Mouse (Mus musculus) embryonic stem cell, embryonic (primary cell): Measurements from ENCODE around the gene Eif5.

Source experiments
- CTCF ChIA-PET, 4 experiments: fragments of 300-600 bp in 2 of 4; fragments of 350-600 bp in 2 of 4; sonication (Branson Sonifier 250); formaldehyde crosslinking; loops; one replicate each; lab custom pipeline; 2022; ENCODE audit warnings: inconsistent platforms in 2 of 4; lab: Charles Lee
- POLR2A ChIA-PET, 4 experiments: fragments of 300-600 bp in 2 of 4; fragments of 350-600 bp in 2 of 4; sonication (Branson Sonifier 250); formaldehyde crosslinking; loops; one replicate each; lab custom pipeline; 2022; ENCODE audit warnings: antibody characterized with exemption in 4 of 4, inconsistent platforms in 1 of 4; lab: Charles Lee

The Eif5 gene

DNA sequence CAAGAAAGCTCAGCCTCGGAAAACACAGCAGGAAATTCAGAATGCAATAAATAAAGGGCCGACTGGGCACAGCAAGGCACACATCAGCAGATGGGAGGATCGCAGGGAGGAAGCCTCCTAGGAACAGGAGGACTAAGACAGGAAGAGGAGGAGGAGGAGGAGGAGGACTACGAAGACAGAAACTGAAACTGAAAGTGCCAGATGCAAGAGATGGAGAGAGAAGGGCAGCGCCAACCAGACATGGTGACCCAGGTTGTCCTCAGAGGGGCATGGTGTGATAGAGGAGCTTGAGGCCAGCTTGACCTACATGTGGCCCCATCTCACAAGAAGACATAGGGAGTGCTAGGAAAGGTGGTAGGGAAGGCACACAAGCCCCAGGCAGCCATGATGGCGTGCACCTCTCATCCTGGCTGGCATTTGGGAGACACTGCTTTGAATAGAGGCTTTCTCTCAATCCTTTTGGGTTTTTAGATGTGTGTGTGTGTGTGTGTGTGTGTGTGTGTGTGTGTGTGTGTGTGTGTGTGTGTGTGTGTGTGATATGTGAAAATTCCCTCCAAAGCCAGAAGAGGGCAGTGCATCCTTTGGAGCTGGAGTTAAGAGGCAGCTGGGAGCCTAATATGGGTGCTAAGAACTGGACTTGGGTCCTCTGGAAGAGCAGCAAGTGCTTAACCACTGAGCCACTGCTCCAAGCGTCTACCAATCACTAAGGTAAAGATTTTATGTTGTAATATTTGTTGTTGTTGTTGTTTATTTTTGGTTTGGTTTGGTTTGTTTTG lies 22.8 kb upstream of the Eif5 start:
- POLR2A ChIA-PET, result interaction anchor here in 3 of 4 experiments (0.6 to 4.8 kb wide), 10 partner anchors 10 to 212 kb away, joined by 3 to 29 read pairs (median 4); partner anchors contain the start of gene Eif5 (in 2 of the 3)

DNA sequence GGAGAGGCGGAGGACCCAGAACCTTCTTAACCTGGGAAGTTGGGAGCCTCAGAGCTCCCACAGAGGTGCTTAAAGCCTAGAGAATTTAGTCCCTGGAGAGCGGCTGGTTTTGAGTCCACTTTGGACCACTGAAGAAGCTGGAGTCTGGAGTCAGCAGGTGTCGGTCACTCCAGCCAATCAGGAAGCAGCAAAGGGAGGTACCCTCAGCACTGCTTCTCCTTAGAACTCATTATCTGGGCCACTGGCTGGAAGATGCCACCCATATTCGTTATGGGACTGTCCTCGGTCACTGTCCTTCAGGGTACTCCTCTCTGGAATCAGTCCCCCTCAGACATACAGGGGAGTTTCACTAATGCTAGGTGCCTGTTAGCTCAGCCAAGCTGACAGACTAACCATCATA lies 21.9 kb upstream of the Eif5 start:
- POLR2A ChIA-PET, result interaction anchor here in 3 of 4 experiments (0.6 to 2.0 kb wide), 6 partner anchors 11 to 1645 kb away, joined by 3 to 5 read pairs (median 4); partner anchors contain the start of gene Eif5 (in 1 of the 3)
- CTCF ChIA-PET, result interaction anchor here (0.6 to 4.1 kb wide), 12 partner anchors 11 to 630 kb away, joined by 3 to 28 read pairs (median 4); partner anchors contain the start of gene Eif5 (in 1 of the 4)

More for the DNA sequence above, 22.8 kb upstream of the Eif5 start:
- CTCF ChIA-PET, result interaction anchor here (0.5 to 4.1 kb wide), 14 partner anchors 10 to 1139 kb away, joined by 3 to 28 read pairs (median 4); partner anchors contain the start of gene Eif5 (in 1 of the 4)

GRCm38 (mm10) chr12:111516826-111517225 lies 21.0 kb upstream of the Eif5 start:
- POLR2A ChIA-PET, result interaction anchor here in 2 of 4 experiments (0.6 to 1.2 kb wide), 3 partner anchors 21 to 1644 kb away, joined by 3 to 4 read pairs (median 3); partner anchors contain the start of gene Eif5 (in 1 of the 2)
- CTCF ChIA-PET, result interaction anchor here in 1 of 4 experiments (0.6 kb wide), 1 partner anchor 89 kb away, joined by 3 read pairs; no protein-coding TSS in a partner anchor

DNA sequence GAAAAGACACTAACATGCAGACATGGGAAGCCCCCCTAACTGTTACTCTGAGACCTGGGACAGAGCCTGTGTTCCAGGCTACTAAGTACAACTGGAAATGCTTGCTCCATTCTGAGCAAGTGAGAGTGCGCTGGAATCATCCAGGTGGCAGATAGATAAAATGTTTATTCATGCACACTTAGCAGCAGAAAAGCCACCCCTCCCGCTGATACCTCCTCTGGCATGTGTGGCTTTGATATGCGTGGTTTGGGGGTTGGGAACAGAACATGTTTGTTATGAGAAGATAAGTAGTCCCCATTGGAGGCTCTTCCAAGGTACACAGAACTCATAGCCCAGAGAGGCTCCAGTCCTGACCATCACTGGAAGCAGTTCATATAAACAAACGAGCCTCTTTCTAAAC lies 19.9 kb upstream of the Eif5 start:
- CTCF ChIA-PET, result interaction anchor here in 2 of 4 experiments (0.5 to 0.9 kb wide), 2 partner anchors 13 to 83 kb away, joined by 3 to 4 read pairs; no protein-coding TSS in a partner anchor
- POLR2A ChIA-PET, result interaction anchor here in 3 of 4 experiments (0.6 to 2.2 kb wide), 4 partner anchors 11 to 20 kb away, joined by 3 to 12 read pairs (median 4); partner anchors contain the start of gene Eif5 (in 3 of the 3)

GRCm38 (mm10) chr12:111518391-111518790 lies 19.4 kb upstream of the Eif5 start:
- CTCF ChIA-PET, result interaction anchor here in 2 of 4 experiments (0.5 to 0.9 kb wide), 2 partner anchors 14 to 83 kb away, joined by 3 to 4 read pairs; no protein-coding TSS in a partner anchor
- POLR2A ChIA-PET, result interaction anchor here in 3 of 4 experiments (0.6 to 2.2 kb wide), 4 partner anchors 11 to 20 kb away, joined by 3 to 12 read pairs (median 4); partner anchors contain the start of gene Eif5 (in 3 of the 3)

- ChIA-PET POLR2A (interaction anchor here in 3 of 4 experiments (0.7 to 2.8 kb wide), 6 partner anchors 9 to 818 kb away, joined by 3 to 12 read pairs (median 4); partner anchors contain the start of gene Eif5 (in 3 of the 3)), CTCF (interaction anchor here in 2 of 4 experiments (0.6 to 1.2 kb wide), 3 partner anchors 15 to 94 kb away, joined by 3 read pairs; no protein-coding TSS in a partner anchor)
Measured at GRCm38 (mm10) chr12:111519821-111520220, 18.0 kb upstream of the Eif5 start.

DNA sequence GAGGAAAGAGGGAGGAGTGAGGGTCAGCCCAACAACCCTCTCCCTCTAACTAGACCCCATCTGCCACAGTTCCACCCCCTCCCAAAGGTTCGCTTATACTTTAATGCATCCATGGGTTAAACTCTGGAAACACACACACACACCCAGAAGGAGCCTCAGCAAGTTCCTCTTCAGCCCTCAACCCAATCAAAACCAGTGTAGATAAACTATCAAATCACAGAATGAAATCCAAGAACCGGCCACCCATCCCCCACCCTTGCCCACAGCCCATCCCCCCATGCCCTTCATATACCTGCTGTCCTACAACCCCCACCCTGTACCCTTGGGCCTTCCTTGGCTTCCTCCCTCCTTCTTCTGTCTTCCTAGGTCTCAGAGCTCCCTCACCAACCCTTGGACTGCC lies 16.8 kb upstream of the Eif5 start:
- POLR2A ChIA-PET, result interaction anchor here in 2 of 4 experiments (2.8 to 4.2 kb wide), 2 partner anchors 16 kb away, joined by 12 to 35 read pairs; partner anchors contain the start of gene Eif5 (in 2 of the 2)
- CTCF ChIA-PET, result no interaction called here

DNA sequence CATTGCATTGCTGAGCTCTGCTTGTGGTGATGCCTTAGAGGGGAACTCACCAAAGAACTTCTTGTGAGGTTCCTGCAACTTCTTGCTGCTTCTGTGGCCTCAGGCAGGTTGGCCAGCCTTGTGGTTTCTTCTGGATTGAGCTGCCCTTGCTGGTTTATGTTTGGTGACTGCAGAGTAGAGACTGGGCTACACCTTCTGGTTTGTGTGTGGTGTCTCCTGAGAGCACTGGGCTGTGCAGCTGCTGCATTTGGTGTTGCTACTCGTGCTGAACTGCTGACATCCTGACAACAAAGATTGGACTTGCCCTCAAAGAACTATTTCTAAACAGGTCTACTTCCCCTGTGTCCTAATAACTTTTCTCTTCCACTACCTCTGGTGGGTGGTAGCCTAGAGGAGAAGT lies 13.3 kb upstream of the Eif5 start:
- ChIA-PET POLR2A (interaction anchor here in 3 of 4 experiments (1.5 to 4.2 kb wide), 5 partner anchors 12 to 27 kb away, joined by 4 to 35 read pairs (median 5); partner anchors contain the start of gene Eif5 (in 3 of the 3)), CTCF (interaction anchor here in 2 of 4 experiments (1.2 to 2.1 kb wide), 3 partner anchors 16 to 99 kb away, joined by 3 to 6 read pairs (median 4); no protein-coding TSS in a partner anchor)

- ChIA-PET CTCF (no interaction called here), POLR2A (interaction anchor here in 3 of 4 experiments (1.5 to 4.2 kb wide), 3 partner anchors 12 to 13 kb away, joined by 5 to 35 read pairs (median 16); partner anchors contain the start of gene Eif5 (in 3 of the 3))
Measured at GRCm38 (mm10) chr12:111524883-111525282, 12.9 kb upstream of the Eif5 start.

DNA sequence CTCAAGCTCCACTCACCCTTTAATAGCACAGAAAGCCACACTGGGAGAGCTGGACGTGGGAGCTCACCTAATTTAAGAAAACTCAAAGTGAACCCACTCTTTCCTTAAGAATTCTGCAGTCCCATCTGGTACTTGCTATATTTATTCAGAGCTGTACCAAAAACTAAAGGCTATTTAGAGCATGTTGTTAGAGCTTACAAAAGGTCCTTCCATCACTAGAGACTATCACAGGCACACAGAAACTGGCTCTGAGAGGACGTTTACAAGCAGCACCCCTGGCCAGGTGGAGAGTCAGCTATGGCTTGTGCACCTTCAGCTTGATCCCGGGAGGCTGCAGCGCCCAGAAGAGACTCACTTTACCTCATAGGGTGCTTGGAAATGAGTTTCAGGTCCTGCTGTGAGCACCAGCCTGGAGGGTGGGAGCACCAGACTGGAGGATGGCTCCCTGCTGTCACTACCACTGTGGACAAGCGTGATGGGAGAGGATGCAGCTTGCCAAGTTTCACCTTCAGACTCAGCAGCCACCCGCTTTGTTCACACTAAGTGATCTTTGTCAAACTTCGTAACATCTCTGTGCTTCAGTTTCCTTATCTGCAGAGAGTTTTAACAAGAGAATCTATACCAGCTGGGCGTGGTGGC lies 10.1 kb upstream of the Eif5 start:
- POLR2A ChIA-PET, result interaction anchor here (0.6 to 4.6 kb wide), 14 partner anchors 8 to 256 kb away, joined by 3 to 48 read pairs (median 4); partner anchors contain the start of gene Eif5 (in 4 of the 4)
- CTCF ChIA-PET, result interaction anchor here in 2 of 4 experiments (0.6 to 2.7 kb wide), 5 partner anchors 8 to 1051 kb away, joined by 3 to 11 read pairs (median 3); no protein-coding TSS in a partner anchor

- CTCF ChIA-PET, result interaction anchor here in 2 of 4 experiments (1.1 to 2.7 kb wide), 2 partner anchors 25 to 32 kb away, joined by 3 to 11 read pairs; no protein-coding TSS in a partner anchor
- POLR2A ChIA-PET, result interaction anchor here (0.6 to 4.6 kb wide), 10 partner anchors 8 to 864 kb away, joined by 3 to 48 read pairs (median 8); partner anchors contain the start of gene Eif5 (in 4 of the 4)
Measured at GRCm38 (mm10) chr12:111529192-111529591, 8.6 kb upstream of the Eif5 start.

DNA sequence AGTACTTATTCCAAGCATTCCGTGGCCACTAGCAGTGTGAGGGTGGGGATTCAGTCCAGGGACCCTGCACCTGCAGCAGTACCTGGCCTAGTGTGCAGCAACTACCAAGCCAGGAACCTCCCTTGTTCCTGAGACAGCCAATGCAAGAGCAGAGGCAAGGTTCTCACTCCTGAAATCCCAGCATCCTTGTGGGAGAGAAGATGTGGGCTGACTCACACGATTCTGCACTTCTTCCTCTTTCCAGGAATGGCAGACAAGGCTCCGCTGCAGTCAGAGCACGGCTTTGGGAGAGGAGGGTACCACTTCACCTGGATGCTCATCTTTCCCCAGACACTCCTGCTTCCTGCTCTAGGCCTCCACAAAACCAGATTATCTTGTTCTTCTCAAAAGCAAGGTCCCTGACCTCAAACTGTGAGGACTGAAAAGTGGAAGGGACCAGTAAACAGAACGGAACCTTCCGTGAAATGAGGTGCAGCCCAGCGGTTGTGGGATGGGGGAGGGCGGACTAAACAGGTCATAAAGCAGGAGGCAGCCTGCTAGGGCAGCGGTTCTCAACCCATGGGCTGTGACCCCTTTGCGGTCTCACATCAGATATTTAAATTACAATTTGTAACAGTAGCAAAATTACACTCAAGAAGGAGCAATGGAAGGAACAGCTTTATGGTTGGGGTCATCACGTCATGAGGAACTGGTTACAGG lies 4.6 kb upstream of the Eif5 start:
- CTCF ChIA-PET, result no interaction called here
- POLR2A ChIA-PET, result interaction anchor here in 2 of 4 experiments (0.6 to 5.4 kb wide), 3 partner anchors 10 to 30 kb away, joined by 3 to 198 read pairs (median 4); no protein-coding TSS in a partner anchor

DNA sequence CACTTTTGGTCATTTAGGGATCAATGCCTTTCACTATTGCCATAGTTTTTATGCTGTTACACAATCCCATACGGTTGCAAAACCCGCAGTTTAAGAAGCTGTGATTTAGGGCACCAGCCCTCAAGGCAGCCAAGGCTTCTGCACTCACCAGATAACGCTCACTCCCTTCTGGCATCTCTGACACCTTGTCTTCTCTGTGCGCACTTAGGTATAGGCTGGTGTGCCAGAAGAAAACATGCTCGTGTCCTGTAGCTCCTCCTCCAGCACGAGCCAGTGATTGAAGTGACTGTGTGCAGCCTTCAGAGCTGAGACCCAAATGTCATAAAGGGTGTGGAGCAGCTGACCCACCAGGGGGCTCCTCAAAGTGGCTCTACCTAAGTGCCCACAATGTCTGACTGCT lies 2.5 kb upstream of the Eif5 start:
- POLR2A ChIA-PET, result interaction anchor here in 3 of 4 experiments (0.7 to 5.4 kb wide), 27 partner anchors 7 to 832 kb away, joined by 3 to 198 read pairs (median 4); partner anchors contain the start of genes Mark3 (in 3 of the 3) and Ckb (in 1 of the 3)
- CTCF ChIA-PET, result interaction anchor here in 2 of 4 experiments (0.6 to 1.0 kb wide), 3 partner anchors 28 to 102 kb away, joined by 3 to 5 read pairs (median 3); no protein-coding TSS in a partner anchor

DNA sequence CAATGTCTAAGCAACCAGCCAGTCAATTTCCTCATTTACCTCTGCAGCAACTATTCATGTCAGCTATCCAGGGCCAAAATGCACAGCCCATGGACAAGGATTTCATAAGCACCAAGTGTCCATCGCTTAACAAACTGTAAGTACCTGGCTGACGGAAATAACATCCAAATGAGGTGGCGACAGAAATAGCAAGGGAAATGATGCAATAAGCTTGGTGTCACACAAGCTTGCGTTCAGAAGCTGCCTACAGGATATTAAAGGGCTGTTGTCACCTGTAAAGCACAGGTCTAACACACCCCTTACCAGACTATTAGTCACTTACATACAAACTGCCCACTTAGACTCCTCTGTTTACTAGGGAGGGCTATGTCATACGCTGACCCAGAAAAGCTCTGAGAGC lies 2.1 kb upstream of the Eif5 start:
- CTCF ChIA-PET, result interaction anchor here (0.6 to 1.2 kb wide), 9 partner anchors 8 to 135 kb away, joined by 3 to 5 read pairs (median 3); no protein-coding TSS in a partner anchor
- POLR2A ChIA-PET, result interaction anchor here (0.7 to 5.4 kb wide), 33 partner anchors 8 to 834 kb away, joined by 3 to 198 read pairs (median 4); partner anchors contain the start of genes Mark3 (in 3 of the 4), Ckb (in 1 of the 4) and Gm266 (in 1 of the 4)

DNA sequence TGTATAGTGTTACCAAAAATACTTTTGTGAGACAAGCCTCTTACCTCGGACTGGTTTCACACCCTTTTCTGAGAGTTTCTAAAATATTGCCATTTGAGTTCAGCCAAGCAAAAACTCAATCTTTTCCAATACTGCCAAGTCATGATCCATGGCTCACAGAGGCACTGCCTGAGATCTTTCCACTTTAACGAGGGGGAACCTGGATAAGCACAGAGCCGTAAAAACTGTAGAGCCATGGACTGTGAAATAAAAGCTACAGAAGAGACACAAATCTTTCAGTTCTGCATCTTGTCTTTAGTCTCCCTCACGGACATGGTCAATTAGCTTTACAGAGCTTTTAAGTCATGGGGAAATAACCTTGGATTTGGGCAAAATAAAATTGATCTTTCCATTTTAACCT lies 1.1 kb upstream of the Eif5 start:
- ChIA-PET CTCF (interaction anchor here in 2 of 4 experiments (0.5 to 1.8 kb wide), 6 partner anchors 9 to 136 kb away, joined by 3 to 6 read pairs (median 3); no protein-coding TSS in a partner anchor), POLR2A (interaction anchor here (0.8 to 5.4 kb wide), 47 partner anchors 8 to 835 kb away, joined by 3 to 198 read pairs (median 6); partner anchors contain the start of genes Mark3 (in 2 of the 4), Apopt1 (in 1 of the 4), Bag5 (in 1 of the 4) and Ckb (in 1 of the 4))

DNA sequence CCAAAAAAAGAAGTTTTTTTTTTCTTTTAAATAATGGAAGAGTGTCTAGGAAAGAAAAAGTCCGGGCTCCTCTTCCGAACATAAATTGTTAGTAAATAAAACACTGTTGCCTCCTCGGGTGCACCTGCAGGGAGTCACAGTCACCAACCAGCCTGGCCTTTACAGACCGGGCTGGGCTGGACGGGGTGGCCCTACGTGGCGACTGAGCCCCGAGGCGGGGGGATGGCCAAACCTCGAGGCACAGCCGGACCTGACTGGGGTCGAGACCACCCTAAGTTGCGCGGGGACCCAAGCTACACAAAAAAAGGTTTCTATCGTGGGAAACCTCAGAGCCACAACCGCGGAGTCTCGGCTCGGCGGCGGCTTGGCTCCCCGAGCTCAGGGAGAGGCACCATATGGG lies 475 bp upstream of the Eif5 start:
- ChIA-PET POLR2A (interaction anchor here (0.6 to 5.4 kb wide), 152 partner anchors 9 to 1118 kb away, joined by 3 to 198 read pairs (median 4); partner anchors contain the start of genes Mark3 (in 3 of the 4), Cdc42bpb (in 2 of the 4), Ckb (in 2 of the 4) and Rcor1 (in 2 of the 4)), CTCF (interaction anchor here in 1 of 4 experiments (0.5 to 1.8 kb wide), 7 partner anchors 22 to 136 kb away, joined by 3 to 6 read pairs (median 4); no protein-coding TSS in a partner anchor)
